Mouse (Mus musculus): ENCODE measurements around the gene Mcm9.

Mcm9 gene

GRCm38 (mm10) chr10:53580137-53580536 lies 50.1 kb downstream of the Mcm9 start:
- DNase-seq = peak in 1 of 2 experiments; percentile 52

- DNase-seq = peak in 1 of 2 experiments; percentile 49
Observed at GRCm38 (mm10) chr10:53568531-53568930, 61.7 kb downstream of the Mcm9 start.

GRCm38 (mm10) chr10:53565538-53565937 lies 64.7 kb downstream of the Mcm9 start:
- DNase-seq = no peak

GRCm38 (mm10) chr10:53562001-53562400 lies 68.2 kb downstream of the Mcm9 start:
- DNase-seq = no peak

- no peak for DNase-seq
Observed at GRCm38 (mm10) chr10:53537596-53537995, 92.6 kb downstream of the Mcm9 start.

GRCm38 (mm10) chr10:53532297-53532696 lies 97.9 kb downstream of the Mcm9 start:
- no peak for DNase-seq

GRCm38 (mm10) chr10:53527838-53528773 lies 102.1 kb downstream of the Mcm9 start:
- DNase-seq = peak; percentile 51 to 72

- DNase-seq = no peak
Observed at GRCm38 (mm10) chr10:53527344-53527743, 102.9 kb downstream of the Mcm9 start.

GRCm38 (mm10) chr10:53526350-53526749 lies 103.9 kb downstream of the Mcm9 start:
- no peak for DNase-seq

GRCm38 (mm10) chr10:53525265-53525976 lies 104.8 kb downstream of the Mcm9 start:
- no peak for DNase-seq

- DNase-seq = peak in 1 of 2 experiments; percentile 31
Observed at GRCm38 (mm10) chr10:53519068-53519954, 110.9 kb downstream of the Mcm9 start.

- DNase-seq = no peak
Observed at GRCm38 (mm10) chr10:53518599-53518913, 111.7 kb downstream of the Mcm9 start.

GRCm38 (mm10) chr10:53517770-53518598 lies 112.3 kb downstream of the Mcm9 start:
- DNase-seq = no peak

GRCm38 (mm10) chr10:53512491-53512890 lies 117.7 kb downstream of the Mcm9 start:
- DNase-seq = no peak

GRCm38 (mm10) chr10:53509158-53509773 lies 121.0 kb downstream of the Mcm9 start:
- DNase-seq = peak; percentile 46 to 69

GRCm38 (mm10) chr10:53508676-53509075 lies 121.6 kb downstream of the Mcm9 start:
- DNase-seq = no peak

- DNase-seq = no peak
Observed at GRCm38 (mm10) chr10:53505526-53505925, 124.7 kb downstream of the Mcm9 start.

- DNase-seq = no peak
Observed at GRCm38 (mm10) chr10:53505069-53505468, 125.2 kb downstream of the Mcm9 start.

- peak in 1 of 2 experiments; percentile 20 for DNase-seq
Observed at GRCm38 (mm10) chr10:53502875-53503816, 127.1 kb downstream of the Mcm9 start.

- no peak for DNase-seq
Observed at GRCm38 (mm10) chr10:53502471-53502870, 127.8 kb downstream of the Mcm9 start.
